Mouse (Mus musculus): Measurements from ENCODE around the gene Serpinb1c. TPM values are rescaled to one million over a fixed set of nuclear protein-coding genes. Genes with fewer than 3 reads are reported as not detected.
"Not testable (repeated sequence)": the region's sequence is repeated elsewhere in the genome, so short reads cannot be mapped to it uniquely, and the experiment has no call there.

Serpinb1c gene
- not detected in 2 replicates for polyA plus RNA-seq (2015; fragmentation: Nextera tagmentation; extraction: Ambion mirVana)

DNA sequence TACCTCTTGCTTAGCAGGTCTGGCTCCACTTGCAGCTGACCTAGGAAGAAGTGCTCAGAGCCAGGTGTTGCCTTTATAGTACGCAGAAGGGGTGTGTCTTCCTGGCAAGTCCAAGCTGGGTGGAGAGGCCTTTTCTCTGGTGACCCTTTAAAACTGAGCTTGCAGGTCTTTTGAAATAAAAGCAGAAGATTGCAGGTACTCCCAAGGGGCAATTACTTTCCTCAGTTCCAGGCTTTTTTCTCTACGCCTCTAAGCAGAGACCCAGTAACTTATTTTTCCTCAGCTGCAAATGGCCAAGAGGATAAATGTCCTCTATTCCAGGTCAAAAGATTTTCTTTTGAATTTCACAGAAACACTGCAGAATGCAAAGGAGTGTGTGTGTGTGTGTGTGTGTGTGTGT, at the start of gene Serpinb1c:
Serpinb1c (minus strand) TSS at position 101 of the 400 bp plus-strand sequence.
- DNase-seq (ENCODE audit: low spot score), result no peak

DNA sequence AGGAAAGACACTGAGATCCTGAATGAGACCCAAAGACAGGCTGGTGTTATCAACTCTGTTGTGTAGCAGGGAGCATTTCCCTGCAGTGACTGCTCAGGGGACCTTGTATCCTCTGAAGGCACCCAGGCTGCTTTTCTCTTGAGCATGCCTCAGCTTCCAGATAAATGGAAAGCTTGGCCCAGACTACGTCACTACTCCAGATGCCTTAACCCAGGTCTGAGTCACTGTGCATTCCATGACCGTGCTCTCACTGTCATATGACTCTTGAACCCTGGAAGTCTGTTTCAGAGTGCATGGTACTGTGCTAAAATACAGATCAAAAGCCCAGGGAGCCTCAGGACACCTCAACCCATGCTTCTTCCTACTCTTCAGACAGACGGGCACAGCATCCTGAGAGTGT, 41.2 kb upstream of the Serpinb1c start:
- DNase-seq (ENCODE audit: low spot score), result not testable (repeated sequence)

DNA sequence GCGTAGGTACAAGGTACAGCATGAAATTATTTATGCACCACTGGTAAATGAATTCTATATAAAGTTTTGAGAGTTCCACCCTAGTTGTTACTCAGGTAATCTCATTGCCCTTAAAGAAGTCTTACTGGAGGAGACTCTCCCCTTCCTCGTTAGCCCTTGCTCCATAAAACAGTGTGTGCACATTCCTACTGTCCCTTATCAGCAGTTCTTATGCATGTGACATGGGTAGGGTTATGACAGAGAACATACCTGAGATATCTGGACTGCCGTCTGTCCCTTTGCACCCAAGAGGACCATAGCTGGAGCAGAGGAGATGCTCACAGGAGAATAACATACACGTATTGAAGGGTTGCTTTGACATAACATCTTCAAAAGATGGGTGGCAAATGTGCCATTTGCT, 40.3 kb upstream of the Serpinb1c start:
- not testable (repeated sequence) for DNase-seq (ENCODE audit: low spot score)

DNA sequence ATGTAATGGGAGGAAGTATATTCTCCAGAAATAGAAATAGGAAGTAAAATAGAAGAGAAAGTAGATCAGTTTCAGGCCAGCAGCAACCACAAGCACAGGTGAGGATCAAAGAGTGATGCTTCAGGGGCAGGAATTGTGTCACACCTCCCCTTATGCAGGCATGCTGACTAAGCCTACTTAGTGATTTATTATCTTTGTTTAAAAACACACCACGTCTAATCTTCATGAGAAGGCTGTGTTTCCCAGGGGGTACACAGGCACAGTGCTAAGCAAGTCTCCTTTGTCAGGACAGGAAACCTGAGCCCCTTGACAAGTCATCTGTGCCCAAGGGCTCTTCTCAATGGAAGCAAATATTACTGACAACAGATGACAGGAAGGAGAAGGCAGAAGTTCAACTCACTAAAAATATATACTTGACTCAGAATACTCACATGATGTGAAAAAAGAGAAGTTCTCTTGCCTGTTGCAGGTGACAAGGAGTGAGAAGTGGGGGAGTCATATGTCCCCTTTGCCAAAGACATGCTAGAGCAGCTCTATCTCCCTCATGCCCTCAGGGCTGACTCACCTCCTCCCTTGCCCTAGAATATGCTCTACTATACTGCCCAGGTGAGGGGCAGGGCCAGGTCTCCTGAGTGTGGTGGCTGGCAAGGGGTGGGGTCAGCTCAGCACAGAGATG, 36.8 kb upstream of the Serpinb1c start:
- DNase-seq (ENCODE audit: low spot score), result peak; percentile 23

DNA sequence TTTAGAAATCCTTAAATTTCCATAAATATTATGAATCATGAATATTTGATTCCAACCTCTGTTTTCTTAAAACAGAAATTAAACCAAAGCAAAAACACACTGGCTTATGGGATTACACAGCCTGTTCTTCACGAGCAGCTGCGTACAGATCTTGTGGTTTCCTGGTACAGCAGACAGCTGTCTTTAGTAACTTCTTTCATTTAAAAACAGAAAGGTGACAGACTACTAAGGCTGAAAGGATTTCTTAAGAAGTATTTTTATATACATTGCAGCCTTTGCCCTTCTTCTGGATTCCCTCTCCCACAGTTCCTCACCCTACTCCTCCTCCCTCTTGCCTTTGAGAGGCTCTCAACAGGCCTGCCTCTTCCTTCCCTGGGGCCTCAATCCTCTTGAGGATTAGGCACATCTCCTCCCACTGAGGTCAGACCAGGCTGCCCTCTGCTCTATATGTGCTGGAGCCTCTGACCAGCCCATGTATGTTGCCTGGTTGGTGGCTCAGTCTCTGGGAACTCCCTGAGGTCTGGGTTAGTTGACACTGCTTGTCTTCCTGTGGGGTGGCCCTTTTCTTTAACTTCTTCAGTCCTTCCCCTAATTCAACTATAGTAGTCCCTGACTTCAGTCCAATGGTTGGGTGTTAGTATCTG, 31.2 kb upstream of the Serpinb1c start:
- peak; percentile 52 for DNase-seq (ENCODE audit: low spot score)

DNA sequence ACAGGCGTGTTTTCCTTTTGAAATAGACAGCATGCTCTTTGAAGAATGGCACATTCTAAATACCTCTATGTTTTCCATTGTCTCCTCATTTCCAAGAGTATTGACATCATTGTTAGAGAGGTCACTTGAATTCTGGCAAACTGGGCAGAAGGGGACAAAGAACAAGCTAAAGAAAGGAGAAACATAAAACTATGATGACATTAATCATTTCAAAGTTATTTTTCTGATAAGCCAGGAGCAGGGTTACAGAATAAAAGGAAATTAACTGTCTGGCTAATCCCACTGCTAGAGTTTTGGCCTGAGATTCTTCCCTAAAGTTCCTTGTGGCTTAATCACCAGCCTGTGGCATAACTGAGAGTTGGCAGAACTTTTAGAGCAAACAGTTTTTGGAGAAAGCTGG, 29.2 kb upstream of the Serpinb1c start:
- no peak for DNase-seq (ENCODE audit: low spot score)

DNA sequence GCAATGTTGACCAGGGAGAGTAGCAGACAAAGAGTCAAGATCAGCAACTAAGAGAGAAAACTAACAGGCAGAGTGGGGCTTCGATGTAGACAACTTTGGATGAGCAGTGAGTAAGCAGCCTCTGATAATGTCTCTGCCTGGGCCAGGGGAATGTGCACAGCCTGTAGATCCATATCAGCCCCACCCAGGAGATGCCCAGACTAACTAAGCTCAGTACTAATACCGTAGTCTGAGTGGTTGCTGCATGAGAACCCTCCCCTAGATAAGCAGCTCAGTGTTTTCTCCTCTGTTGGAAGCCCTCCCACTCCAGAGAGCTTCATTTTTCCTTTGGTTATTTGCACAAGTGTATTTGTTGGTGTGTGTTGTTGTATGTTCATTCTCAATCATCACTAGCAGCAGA, 28.6 kb upstream of the Serpinb1c start:
- no peak for DNase-seq (ENCODE audit: low spot score)

DNA sequence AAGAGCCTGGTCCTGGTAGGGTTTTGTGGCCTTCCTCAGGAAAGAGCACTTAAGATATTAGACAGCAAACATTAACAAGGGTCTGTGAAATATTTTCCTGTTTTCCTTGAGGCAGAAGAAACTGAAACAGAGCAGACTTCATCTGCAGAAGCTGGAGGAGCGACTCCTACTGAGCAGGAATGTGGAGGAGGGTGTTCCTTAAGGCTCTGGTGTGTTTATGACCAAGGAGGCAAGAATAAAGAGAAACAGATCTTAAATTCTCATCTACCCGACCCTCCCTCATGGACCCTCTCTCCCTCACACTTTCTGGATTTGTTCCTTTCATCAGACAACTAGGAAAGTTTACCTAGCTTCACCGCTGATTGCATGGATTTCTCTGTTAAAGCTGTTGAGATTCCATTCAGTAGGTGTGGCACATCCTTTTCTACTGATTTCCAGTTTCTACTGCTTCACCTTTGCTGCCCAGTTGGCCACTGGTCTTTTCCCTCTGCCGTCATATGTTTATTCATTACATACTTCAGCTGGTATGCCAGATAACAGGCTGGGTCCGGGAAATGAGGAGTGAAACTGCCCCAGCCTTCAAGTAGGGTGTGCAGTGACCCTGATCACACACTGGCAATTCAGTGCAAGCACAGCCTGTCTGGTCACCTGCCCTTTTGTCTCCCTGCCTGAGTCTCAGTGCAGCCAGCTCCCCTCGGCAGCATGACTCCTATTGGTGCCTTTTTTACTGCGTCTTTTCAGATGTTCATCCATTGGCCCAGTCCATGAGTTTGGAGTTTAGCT, 26.8 kb upstream of the Serpinb1c start:
- no peak for DNase-seq (ENCODE audit: low spot score)

DNA sequence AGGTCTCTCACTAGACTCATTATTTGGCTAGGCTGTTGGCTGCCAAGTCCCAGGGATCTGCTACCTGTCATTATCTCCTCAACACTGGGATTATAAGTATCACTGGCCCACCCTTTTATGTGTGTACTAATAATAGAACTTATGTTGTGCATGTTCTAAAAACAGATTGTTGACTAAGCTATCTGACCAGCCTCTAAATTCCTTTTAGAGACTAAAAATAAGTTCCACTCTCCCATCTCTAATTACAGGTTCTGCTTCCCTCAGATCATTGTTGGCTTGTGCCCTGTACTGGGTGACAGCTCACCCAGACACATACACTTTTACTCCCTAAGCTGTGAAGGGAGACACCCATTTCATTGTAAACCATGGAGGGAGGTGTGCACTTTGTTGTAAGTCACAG, 24.6 kb upstream of the Serpinb1c start:
- DNase-seq (ENCODE audit: low spot score), result no peak

DNA sequence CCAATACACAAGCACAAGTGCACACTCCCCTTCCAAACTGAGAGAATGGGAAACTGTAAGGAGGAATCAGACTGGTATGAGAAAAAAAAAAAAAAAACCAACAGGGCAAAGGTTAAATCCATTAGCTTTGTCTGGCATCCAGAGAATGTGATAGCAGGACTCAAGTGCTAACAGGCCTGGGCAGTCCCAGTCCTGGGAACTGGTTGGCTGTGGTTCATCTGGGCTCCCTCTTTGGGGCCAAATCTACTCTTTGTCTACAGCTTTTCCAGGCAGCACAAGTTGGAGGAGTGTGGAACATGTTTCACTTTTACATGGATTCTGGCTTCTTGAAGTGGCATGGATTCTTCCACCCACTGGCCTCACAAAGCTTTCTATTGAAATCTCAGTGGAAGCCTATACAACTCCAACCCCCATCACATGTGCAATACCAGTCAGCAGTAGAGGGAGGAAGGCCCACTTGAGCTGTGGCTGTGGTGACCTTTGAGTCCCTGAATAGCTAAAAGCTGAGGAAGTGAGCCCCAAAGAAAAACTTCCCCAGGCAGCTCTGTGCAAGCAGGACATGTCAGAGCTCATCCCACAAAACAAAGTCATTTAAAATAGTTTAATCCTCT, 14.9 kb upstream of the Serpinb1c start:
- DNase-seq (ENCODE audit: low spot score), result no peak

DNA sequence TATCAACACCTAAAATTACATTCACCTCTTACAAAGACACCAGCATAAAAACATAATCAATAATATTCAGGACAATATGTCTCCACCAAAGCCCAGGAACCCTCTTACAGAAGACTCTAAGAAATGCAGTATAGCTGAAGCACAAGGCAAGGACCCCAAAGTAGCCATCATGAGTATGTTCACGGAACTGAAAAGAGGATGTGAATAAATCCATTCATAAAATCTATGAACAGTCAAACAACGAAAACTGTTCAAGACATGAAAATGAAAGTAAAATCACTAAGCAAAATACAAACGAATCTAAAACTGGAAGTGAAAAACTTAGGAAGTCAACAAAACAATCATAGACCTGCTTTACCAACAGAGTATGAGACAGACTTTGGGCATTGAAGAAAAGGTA, 10.2 kb upstream of the Serpinb1c start:
- DNase-seq (ENCODE audit: low spot score), result no peak

DNA sequence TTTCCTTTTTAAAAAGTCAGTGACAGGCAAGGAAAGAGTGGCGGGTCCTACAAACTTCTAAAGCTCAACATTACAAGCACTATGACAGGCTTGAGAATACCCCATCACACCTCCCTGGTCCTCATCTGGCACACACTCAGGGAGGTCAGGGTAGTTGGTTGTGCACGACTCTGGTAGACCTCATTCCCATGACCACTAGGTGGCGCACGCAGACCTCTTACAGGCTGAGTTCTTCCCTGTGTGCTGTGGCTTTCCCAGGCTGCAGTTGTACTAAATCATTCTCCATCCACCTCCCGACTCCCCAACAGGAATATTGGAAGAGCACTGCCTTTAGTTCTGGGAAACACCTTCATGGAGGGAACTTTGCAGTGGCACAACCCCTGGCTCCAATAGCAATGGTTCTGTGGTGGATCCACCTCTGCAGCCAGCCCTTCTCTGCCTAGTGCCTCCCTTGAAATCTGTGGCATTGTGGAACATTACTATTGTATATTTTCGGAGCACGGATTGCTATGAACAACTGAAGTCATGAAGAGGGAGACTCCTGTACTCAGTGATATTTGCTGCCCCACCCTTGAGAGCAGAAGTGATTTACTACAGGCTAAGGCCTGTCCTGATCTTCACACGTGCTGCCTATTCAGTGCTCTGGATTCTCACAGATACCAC, 5.3 kb upstream of the Serpinb1c start:
- DNase-seq (ENCODE audit: low spot score), result peak; percentile 80

DNA sequence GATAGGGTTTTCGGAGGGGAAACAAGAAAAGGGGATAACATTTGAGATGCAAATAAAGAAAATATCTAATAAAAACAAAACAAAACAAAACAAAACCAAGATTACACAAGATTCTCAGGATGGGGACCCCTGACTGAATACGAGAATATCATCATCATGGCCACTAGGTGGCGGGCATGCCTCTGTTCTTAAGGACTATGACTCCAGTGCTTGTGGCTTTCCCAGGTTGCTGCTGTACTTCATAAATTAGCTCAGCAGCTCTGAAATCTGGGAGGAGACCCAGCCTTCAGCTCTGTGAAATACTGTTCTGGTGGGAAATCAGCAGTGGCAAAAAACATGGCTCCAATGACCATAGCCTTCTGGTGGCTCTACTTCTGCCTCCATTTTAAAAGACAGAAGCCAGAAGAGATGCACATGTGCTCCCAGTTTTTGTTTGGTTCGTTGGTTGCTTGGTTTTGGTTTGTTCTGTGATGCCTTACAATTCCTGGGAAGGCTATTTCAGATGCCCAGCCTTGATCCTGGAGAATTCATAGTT, 4.5 kb upstream of the Serpinb1c start:
- DNase-seq (ENCODE audit: low spot score), result peak; percentile 71

DNA sequence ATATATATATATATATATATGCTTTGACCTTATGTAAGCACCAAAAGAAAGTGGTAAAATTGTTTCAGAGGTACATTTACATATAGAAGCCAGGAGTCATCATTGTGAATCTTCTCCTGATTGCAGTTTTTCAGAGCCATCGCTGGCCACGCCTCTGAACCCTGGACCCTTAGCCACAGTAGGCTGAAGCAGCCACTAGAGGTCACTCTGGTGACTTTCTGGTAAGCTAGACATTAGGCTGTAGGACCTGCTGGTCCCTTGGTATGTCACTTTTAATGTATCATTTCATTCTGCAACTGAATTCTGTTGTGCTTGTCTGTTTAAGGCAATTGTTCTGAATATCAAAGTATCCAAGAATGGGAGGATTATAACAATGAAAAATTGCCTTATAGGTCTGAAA, 2.6 kb upstream of the Serpinb1c start:
- peak; percentile 22 for DNase-seq (ENCODE audit: low spot score)

DNA sequence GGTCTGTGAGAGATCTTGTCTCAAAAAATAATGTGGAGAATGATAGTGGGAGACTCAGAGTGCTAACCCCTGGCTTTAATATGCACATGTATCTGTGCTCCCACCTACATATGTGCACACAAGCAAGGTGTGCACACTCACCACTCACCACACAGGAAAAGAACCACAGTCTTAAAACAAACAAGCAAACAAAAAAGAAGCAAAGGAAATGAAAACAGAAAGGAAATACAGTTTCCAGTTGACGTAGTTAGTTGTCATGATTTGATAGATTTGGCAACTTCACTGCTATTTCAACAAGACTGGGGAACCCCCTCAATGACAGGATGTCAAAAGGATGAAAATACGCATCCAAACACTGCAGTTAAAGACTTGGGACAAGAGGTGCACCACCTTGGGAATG, 1.1 kb upstream of the Serpinb1c start:
- DNase-seq (ENCODE audit: low spot score), result not testable (repeated sequence)

DNA sequence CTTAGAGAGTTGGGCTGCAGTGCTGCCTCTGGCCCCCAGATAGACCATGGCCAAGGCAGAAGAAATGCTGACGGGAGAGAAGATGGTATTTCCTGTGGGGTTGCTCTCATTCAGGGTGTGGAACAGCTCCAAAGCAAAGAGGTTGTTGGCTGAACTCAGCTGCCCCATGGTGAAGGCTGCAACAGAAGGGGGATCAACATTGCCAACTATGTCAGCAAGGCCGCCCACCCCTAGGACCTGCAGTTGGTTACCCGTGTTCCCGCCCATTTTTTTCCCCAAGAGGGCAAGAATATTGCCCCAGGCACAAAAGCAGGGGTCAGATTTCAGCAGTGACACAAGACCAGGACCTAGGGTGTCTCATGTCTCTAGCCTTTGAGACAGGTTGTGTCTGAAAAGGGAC, 1.1 kb downstream of the Serpinb1c start:
- no peak for DNase-seq (ENCODE audit: low spot score)

DNA sequence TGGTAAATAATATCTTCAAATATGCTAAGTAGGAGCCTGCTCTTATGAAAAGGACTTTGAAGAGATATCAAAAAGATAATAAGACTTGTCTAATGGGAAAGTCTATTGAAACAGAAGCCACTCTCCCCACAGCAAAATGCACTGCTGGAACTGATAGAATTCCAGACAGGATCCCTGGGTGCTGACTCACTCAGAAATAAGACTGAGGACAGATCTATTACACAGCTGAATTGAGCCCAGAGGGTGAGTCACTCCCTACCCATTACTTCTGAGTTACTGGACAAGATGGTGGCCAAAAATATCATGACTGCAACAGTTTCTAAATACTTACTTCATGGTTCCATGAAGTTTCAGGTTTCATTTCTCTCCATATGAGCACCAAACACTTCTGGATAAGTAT, 13.3 kb downstream of the Serpinb1c start:
- DNase-seq (ENCODE audit: low spot score), result no peak

DNA sequence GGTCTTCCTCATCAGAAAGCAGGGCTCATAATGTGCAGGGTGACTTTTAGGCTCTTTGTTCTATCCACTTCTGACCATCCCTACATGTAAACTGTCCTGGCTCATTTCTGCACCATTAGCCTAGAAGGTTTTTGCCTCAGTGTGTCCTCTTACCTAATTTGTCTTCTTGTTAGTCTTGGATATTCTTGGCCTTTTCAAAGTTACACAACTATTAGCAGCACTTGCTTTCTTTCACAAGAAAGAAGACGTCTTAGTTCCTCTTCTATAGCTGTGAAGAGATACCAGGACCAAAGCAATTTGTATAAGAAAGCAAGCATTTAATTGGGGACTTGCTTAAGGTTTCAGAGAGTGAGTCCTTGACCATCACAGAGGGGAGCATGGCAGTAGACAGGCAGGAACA, 24.1 kb downstream of the Serpinb1c start:
- no peak for DNase-seq (ENCODE audit: low spot score)

DNA sequence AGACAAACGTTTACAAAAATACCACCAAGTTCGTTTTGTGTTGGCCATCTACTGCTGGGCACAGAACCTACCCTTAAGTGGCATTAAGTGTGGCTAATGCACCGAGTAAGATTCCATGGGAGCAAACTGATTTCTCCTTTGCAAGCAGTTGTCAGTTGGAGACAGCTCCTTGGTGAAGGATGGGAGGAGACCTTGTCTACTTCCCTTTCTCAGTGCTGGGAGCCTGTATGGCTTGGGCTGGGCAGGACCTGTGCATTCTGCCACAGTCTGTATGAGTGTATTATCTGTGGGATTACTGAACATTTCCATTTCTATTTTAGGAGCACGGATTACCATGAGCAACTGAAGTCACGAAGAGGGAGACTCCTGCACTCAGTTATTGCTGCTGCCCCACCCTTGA, 29.2 kb downstream of the Serpinb1c start:
- no peak for DNase-seq (ENCODE audit: low spot score)

DNA sequence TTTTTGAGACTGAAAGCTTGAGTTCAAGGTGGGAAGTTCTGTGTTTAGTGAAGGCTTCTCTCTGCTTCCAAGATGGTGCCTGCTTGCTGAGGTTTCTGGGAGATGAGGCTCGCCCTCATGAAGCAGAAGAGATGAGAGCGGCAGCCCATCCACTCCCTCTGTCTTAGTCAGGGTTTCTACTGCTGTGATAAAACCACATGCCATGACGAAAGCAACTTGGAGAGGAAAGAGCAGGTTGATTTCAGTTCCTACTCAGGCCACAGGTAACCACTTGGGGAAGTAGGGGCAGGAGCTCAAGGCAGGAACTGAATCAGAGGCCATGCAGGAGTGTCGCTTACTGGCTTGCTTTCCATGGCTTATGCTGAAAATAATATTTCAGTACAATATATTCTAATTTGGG, 29.8 kb downstream of the Serpinb1c start:
- DNase-seq (ENCODE audit: low spot score), result not testable (repeated sequence)

DNA sequence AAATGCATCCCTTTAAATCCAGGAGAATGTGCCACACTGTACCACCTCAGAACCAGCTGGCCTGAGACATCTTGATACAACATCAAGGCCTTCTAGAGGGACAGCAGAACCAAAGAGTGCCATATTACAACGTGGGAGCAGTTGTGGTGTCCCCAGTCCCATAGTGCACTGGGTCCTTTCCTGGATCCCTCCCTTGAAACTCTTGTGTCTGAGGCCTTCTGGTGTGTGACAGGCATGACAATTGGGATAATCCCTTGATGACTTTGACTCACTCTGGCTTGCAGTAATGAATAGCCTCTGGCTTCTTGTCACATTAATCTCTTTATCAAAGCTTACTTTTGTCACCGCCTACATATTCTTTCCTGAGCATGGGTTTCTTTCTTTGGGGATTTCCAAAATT, 31.0 kb downstream of the Serpinb1c start:
- DNase-seq (ENCODE audit: low spot score), result no peak
